Mouse (Mus musculus): Measurements from ENCODE around the gene Cyb5d1. TPM values are rescaled to one million over a fixed set of nuclear protein-coding genes. Genes with fewer than 3 reads are reported as not detected.

Cyb5d1 gene
- polyA plus RNA-seq, 1 experiment from 2014 or later: 24.2 TPM

GRCm38 (mm10) chr11:69371601-69372000, 23.8 kb downstream of the Cyb5d1 start:
- ATAC-seq (ENCODE audit: low read depth) (no peak), DNase-seq (ENCODE audit: low spot score) (no peak)
- Histone ChIP-seq H3K9ac (ENCODE audit: low read depth, low read length) (peak overlapping the region; percentile 47), H3K4me1 (ENCODE audit: control insufficient read depth, insufficient read depth, low read length) (peaks cover 18% of the 10 kb centered on the region), H3K4me2 (ENCODE audit: low read depth, low read length) (peak overlapping the region; percentile 41), H3K4me3 (ENCODE audit: low read depth, low read length) (no peak overlapping the region), H3K27me3 (replicated peaks; ENCODE audit: control insufficient read depth, insufficient read depth, low read length) (no peaks in the 10 kb centered on the region), H3K27ac (replicated peaks; ENCODE audit: low read depth, low read length) (peak overlapping the region; percentile 100), H3K9me3 (ENCODE audit: control insufficient read depth, low read length) (no peaks in the 10 kb centered on the region), H3K36me3 (ENCODE audit: control insufficient read depth, insufficient read depth, low read length) (peaks cover 27% of the 10 kb centered on the region)
- WGBS: 49% methylated on average over 12 of the region's 12 CpGs

GRCm38 (mm10) chr11:69370817-69371215, 24.6 kb downstream of the Cyb5d1 start:
- Histone ChIP-seq H3K9me3 (ENCODE audit: control insufficient read depth, low read length) (no peaks in the 10 kb centered on the region), H3K4me3 (ENCODE audit: low read depth, low read length) (peak overlapping the region; percentile 10; the same call in 1 of the 2 replicates), H3K36me3 (ENCODE audit: control insufficient read depth, insufficient read depth, low read length) (peaks cover 23% of the 10 kb centered on the region), H3K4me2 (ENCODE audit: low read depth, low read length) (peak overlapping the region; percentile 41), H3K9ac (ENCODE audit: low read depth, low read length) (peak overlapping the region; percentile 47; the same call in 1 of the 2 replicates), H3K27ac (replicated peaks; ENCODE audit: low read depth, low read length) (peak overlapping the region; percentile 100), H3K27me3 (replicated peaks; ENCODE audit: control insufficient read depth, insufficient read depth, low read length) (no peaks in the 10 kb centered on the region), H3K4me1 (ENCODE audit: control insufficient read depth, insufficient read depth, low read length) (peaks cover 20% of the 10 kb centered on the region)
- DNase-seq (ENCODE audit: low spot score) (no peak), ATAC-seq (ENCODE audit: low read depth) (no peak)
- 23% methylated on average over 9 of the region's 9 CpGs for WGBS

- peaks cover 23% of the 10 kb centered on the region for H3K36me3 ChIP-seq (ENCODE audit: control insufficient read depth, insufficient read depth, low read length)
- peak overlapping the region; percentile 100 for H3K27ac ChIP-seq (replicated peaks; ENCODE audit: low read depth, low read length)
- H3K4me2 ChIP-seq (ENCODE audit: low read depth, low read length): peak overlapping the region; percentile 73
- peak overlapping the region; percentile 100 for H3K9ac ChIP-seq (ENCODE audit: low read depth, low read length)
- no peaks in the 10 kb centered on the region for H3K9me3 ChIP-seq (ENCODE audit: control insufficient read depth, low read length)
- H3K4me1 ChIP-seq (ENCODE audit: control insufficient read depth, insufficient read depth, low read length): peaks cover 26% of the 10 kb centered on the region
- H3K27me3 ChIP-seq (replicated peaks; ENCODE audit: control insufficient read depth, insufficient read depth, low read length): no peaks in the 10 kb centered on the region
- DNase-seq (ENCODE audit: low spot score) (no peak), ATAC-seq (ENCODE audit: low read depth) (no peak)
- peak overlapping the region; percentile 95 for H3K4me3 ChIP-seq (ENCODE audit: low read depth, low read length)
- 15% methylated on average over 2 of the region's 2 CpGs for WGBS
Measured at GRCm38 (mm10) chr11:69369990-69370816, 25.2 kb downstream of the Cyb5d1 start.

GRCm38 (mm10) chr11:69369215-69369989, 26.0 kb downstream of the Cyb5d1 start, which contains the start of gene Chd3:
TSS of gene Chd3 (minus strand) at chr11:69369406.
- H3K27me3 ChIP-seq (replicated peaks; ENCODE audit: control insufficient read depth, insufficient read depth, low read length): no peaks in the 10 kb centered on the region
- peak within 1 kb of the TSS; percentile 100 for H3K27ac ChIP-seq (replicated peaks; ENCODE audit: low read depth, low read length)
- peak within 1 kb of the TSS; percentile 95 for H3K4me3 ChIP-seq (ENCODE audit: low read depth, low read length)
- no peaks in the 10 kb centered on the region for H3K9me3 ChIP-seq (ENCODE audit: control insufficient read depth, low read length)
- H3K36me3 ChIP-seq (ENCODE audit: control insufficient read depth, insufficient read depth, low read length): peaks cover 21% of the 10 kb centered on the region
- DNase-seq (ENCODE audit: low spot score) (peak; percentile 44), ATAC-seq (ENCODE audit: low read depth) (no peak)
- under 1% methylated on average over 17 of the region's 34 CpGs for WGBS
- H3K9ac ChIP-seq (ENCODE audit: low read depth, low read length): peak within 1 kb of the TSS; percentile 100
- H3K4me2 ChIP-seq (ENCODE audit: low read depth, low read length): peak within 1 kb of the TSS; percentile 73
- peaks cover 34% of the 10 kb centered on the region for H3K4me1 ChIP-seq (ENCODE audit: control insufficient read depth, insufficient read depth, low read length)

GRCm38 (mm10) chr11:69368356-69369214, 26.8 kb downstream of the Cyb5d1 start:
- Histone ChIP-seq H3K9ac (ENCODE audit: low read depth, low read length) (peak overlapping the region; percentile 100), H3K36me3 (ENCODE audit: control insufficient read depth, insufficient read depth, low read length) (peaks cover 22% of the 10 kb centered on the region), H3K27ac (replicated peaks; ENCODE audit: low read depth, low read length) (peak overlapping the region; percentile 100), H3K9me3 (ENCODE audit: control insufficient read depth, low read length) (no peaks in the 10 kb centered on the region), H3K27me3 (replicated peaks; ENCODE audit: control insufficient read depth, insufficient read depth, low read length) (no peaks in the 10 kb centered on the region), H3K4me2 (ENCODE audit: low read depth, low read length) (peak overlapping the region; percentile 73), H3K4me3 (ENCODE audit: low read depth, low read length) (peak overlapping the region; percentile 95), H3K4me1 (ENCODE audit: control insufficient read depth, insufficient read depth, low read length) (peaks cover 38% of the 10 kb centered on the region)
- DNase-seq (ENCODE audit: low spot score): peak; percentile 47
- 0% methylated on average over 16 of the region's 106 CpGs for WGBS
- ATAC-seq (ENCODE audit: low read depth): no peak

GRCm38 (mm10) chr11:69367616-69368355, 27.6 kb downstream of the Cyb5d1 start:
- Histone ChIP-seq H3K9ac (ENCODE audit: low read depth, low read length) (peak overlapping the region; percentile 100), H3K36me3 (ENCODE audit: control insufficient read depth, insufficient read depth, low read length) (peaks cover 22% of the 10 kb centered on the region), H3K4me2 (ENCODE audit: low read depth, low read length) (peak overlapping the region; percentile 73), H3K27ac (replicated peaks; ENCODE audit: low read depth, low read length) (peak overlapping the region; percentile 100), H3K4me3 (ENCODE audit: low read depth, low read length) (peak overlapping the region; percentile 95), H3K4me1 (ENCODE audit: control insufficient read depth, insufficient read depth, low read length) (peaks cover 38% of the 10 kb centered on the region), H3K9me3 (ENCODE audit: control insufficient read depth, low read length) (no peaks in the 10 kb centered on the region), H3K27me3 (replicated peaks; ENCODE audit: control insufficient read depth, insufficient read depth, low read length) (no peaks in the 10 kb centered on the region)
- DNase-seq (ENCODE audit: low spot score) (peak; percentile 52), ATAC-seq (ENCODE audit: low read depth) (no peak)
- WGBS: under 1% methylated on average over 20 of the region's 22 CpGs

GRCm38 (mm10) chr11:69366855-69367615, 28.4 kb downstream of the Cyb5d1 start:
- H3K4me2 ChIP-seq (ENCODE audit: low read depth, low read length): peak overlapping the region; percentile 73
- H3K4me3 ChIP-seq (ENCODE audit: low read depth, low read length): peak overlapping the region; percentile 95
- peak overlapping the region; percentile 100 for H3K27ac ChIP-seq (replicated peaks; ENCODE audit: low read depth, low read length)
- H3K4me1 ChIP-seq (ENCODE audit: control insufficient read depth, insufficient read depth, low read length): peaks cover 36% of the 10 kb centered on the region
- under 1% methylated on average over 22 of the region's 22 CpGs for WGBS
- peak overlapping the region; percentile 100 for H3K9ac ChIP-seq (ENCODE audit: low read depth, low read length)
- H3K27me3 ChIP-seq (replicated peaks; ENCODE audit: control insufficient read depth, insufficient read depth, low read length): no peaks in the 10 kb centered on the region
- ATAC-seq (ENCODE audit: low read depth) (peak; percentile 2; the same call in 1 of the 2 replicates), DNase-seq (ENCODE audit: low spot score) (peak; percentile 38)
- H3K36me3 ChIP-seq (ENCODE audit: control insufficient read depth, insufficient read depth, low read length): peaks cover 22% of the 10 kb centered on the region
- no peaks in the 10 kb centered on the region for H3K9me3 ChIP-seq (ENCODE audit: control insufficient read depth, low read length)

All from embryonic facial prominence, embryonic 14.5 days (tissue).